Mouse (Mus musculus): Measurements from ENCODE around the gene Ano3.
"Not testable (repeated sequence)": the region's sequence is repeated elsewhere in the genome, so short reads cannot be mapped to it uniquely, and the experiment has no call there.

Ano3 gene

DNA sequence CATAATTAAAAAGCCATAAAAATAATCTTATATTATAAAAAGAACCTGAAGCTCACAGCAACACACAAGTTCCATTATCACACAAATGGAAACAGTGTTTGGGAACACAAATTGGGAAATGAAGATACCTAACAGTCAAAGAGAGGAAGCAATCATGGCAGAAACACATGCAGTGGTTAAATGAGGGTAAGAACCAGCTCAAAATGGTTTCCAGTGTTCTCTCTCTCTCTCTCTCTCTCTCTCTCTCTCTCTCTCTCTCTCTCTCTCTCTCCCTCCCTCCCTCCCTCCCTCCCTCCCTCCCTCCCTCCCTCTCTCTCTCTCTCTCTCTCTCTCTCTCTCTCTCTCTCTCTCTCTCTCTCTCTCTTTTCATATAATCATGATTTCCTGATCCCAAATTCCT, at the start of gene Ano3:
Gene Ano3, minus strand, starts transcription at position 101 of the 400 bp plus-strand sequence.
- not testable (repeated sequence) for DNase-seq (ENCODE audit: low read depth in 2 of 2, low spot score in 2 of 2)

DNA sequence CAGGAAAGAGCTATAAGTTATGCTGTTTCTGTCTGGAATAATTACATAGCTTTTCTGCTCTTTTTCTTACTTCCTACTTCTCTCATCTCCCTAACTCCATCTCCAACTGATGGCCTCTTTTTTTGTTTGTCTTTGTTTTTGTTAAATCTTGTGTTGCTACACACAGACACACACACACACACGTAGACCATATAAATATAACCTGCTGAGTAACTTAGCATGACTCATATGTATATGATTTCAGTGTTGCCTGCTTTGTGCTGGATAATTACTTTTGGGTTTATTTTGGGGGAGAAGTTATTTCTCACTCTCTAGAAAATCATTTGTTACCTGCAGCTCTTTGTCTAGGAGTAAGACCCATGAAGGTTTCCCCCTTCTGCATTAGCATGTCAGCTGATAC, 39.3 kb upstream of the Ano3 start:
- DNase-seq (ENCODE audit: low read depth in 2 of 2, low spot score in 2 of 2) = no peak

DNA sequence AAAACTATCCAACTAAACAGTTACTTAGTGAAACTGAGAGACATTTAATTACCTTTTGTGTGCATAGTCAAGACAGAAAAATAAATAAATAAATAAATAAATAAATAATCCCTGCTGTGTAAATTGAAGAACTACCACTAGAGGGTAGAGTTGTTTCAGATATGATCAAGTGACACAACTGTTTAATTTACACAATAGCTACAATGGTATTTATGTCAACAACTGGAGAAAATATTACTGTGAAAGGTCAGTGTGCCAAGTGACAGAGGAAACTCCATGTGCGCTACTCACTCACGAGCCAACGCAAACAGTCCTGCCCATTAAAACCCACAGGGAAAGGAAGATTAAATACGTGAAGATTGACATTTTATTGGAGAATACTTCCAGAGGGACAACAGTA, 38.8 kb upstream of the Ano3 start:
- no peak for DNase-seq (ENCODE audit: low read depth in 2 of 2, low spot score in 2 of 2)

DNA sequence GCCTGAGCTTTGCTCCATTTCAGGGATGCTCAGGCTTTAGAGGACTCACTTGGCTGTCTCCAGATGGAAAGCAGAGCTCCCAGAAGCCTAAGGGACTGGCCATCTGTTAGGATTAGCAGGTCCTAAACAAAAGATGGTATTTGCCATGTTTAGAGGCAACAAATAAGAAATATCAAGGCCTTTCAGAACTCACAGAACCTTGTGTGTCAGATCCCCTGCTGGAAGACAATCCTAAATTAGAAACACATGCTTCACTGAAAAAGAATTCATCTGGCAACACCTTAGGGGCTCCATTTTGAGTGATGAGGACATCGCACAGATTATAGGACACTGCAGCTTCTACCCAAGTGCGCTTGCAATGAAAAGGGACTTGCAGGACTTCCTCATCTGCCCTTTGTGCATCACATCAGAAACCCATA, 35.1 kb upstream of the Ano3 start:
- no peak for DNase-seq (ENCODE audit: low read depth in 2 of 2, low spot score in 2 of 2)

DNA sequence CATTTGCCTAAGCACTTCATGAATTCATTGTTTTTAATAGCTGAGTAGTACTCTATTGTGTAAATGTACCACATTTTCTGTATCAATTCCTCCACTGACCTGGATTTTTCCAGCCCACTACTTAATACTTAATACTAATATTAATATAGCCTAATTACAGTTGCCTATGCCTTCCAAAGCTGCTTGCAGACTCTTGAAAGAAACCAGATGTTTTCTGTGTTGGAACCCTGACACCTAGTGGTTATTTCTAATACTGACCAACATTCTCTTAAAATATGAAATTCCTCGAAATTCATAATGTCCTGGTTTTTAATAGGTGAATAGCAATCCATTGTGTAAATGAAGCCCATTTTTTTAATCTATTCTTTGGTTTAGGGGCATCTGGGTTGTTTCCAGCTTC, 31.0 kb upstream of the Ano3 start:
- DNase-seq (ENCODE audit: low read depth in 2 of 2, low spot score in 2 of 2) = no peak

DNA sequence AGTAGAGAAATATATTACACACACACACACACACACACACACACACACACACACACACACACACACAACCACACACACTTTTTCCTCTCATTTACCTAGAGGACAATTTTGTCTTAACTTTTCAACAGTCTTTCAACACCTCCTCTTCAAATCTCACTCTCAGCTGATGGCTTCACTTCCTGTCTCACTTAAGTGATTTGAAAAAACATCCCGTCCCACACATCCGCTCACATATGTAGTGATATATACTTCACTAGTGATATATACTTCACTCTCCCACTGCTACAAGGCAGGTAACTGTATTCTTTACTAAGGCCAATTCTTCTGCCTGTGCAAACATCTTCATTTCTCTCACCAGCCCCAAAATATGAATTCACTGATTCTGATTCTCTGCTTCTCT, 28.9 kb upstream of the Ano3 start:
- DNase-seq (ENCODE audit: low read depth in 2 of 2, low spot score in 2 of 2) = no peak

DNA sequence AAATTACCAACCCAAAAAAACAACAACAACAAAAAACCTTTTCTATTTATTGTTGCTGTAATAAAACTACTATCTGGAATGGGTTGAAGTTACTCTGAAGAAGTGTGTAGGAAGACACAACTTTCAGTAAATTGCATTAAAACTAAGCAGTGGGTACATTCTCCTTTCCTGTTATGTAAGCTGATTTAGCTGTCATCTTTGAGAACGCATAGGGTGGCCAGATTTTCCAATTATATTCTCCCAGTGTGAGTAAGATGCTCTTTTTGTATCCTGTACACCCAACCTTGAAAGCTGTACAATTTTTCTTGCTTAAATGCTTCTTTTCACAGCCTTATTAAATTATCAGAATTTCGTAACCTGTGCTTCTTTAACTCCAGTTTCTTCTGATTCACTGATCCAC, 26.1 kb upstream of the Ano3 start:
- DNase-seq (ENCODE audit: low read depth in 2 of 2, low spot score in 2 of 2) = no peak

DNA sequence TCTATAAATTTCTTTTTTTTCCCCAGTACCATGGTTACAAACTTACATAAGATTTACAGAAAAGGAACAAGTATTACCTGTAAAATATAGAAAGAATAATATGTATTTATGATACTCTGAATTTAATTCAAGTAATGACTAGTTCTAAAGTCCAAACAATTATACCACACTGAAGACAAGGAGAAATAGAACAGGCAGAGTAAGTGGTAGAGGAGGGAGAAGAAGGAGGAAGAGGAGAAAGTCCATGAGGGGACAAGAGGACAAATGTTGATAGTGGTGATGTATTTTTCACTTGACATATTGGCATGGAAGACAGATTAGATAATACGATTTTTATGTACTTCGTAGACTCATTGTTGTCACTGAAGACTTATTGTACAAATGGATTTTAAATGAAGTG, 19.4 kb upstream of the Ano3 start:
- DNase-seq (ENCODE audit: low read depth in 2 of 2, low spot score in 2 of 2) = no peak

DNA sequence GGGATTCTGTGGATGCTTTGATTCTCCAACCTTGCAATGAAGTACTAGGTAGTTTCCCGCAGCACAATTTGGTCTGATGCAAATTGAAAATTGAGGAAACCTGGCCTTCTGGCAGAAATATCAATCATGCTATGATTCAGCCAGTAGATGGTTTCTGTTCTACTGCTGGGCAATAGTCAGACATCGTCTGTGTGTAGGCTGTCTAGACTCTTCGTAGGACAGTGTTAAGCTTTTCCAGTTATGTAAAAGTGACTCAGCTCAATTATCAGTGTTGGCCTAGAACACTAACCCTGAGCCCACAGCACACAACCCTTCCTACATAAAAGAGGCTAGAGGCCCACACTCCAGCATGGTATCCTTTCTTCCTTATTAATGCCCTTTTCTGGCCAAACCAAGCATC, 14.7 kb upstream of the Ano3 start:
- DNase-seq (ENCODE audit: low read depth in 2 of 2, low spot score in 2 of 2) = no peak

DNA sequence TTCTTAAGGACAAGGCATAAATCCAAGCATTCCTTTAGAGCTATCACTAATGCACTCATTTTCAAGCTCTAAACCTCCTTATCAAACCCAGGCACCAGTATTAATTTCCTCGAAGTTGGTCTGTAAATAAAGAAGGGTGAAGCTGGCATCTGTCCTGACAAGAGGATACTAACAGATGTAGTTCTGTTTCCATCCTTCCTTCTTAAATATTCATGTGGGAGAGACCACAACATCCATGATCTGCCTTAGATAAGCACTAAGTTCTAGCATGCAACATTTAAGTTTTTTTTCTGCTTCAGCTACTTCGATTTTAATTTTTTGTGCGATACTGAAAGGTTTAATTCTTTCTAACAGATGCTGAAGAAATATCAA, 305 bp downstream of the Ano3 start:
- DNase-seq (ENCODE audit: low read depth in 2 of 2, low spot score in 2 of 2) = no peak

DNA sequence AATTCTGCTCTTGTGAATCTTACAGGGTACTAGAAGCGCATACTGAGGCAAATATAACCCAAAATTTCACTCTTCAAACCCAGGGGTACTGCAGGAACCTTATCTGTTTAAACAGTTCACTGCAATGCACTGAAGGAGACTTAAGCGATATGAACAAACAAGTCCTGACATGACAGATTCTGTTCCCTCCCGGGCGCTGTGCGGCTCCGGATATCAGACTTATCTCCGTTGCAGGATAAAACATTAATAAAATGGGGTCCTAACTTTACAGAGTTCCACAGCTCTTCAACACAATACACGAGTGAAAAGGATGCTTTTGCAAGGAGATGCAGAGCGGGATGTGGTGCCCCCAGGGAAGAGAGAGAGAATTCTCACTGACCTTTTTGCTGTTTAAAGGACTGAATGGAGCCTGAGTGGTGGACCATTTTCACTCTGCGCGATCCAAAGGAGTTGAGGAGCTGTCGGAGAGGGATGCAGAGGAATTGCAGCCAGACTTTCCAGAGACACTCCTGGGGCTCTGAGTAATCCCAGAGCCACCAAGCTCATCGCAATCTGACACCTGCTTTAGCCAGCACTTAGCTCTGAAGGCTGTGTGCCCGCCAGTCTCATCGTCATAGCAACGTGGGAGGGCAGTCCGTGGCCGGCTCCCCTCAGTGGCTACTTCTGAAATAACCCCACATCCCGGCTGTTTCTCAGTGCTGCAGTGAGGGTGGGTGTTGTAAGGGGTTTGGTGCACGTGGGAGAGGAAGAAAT, 868 bp downstream of the Ano3 start:
- DNase-seq (ENCODE audit: low read depth in 2 of 2, low spot score in 2 of 2) = no peak

DNA sequence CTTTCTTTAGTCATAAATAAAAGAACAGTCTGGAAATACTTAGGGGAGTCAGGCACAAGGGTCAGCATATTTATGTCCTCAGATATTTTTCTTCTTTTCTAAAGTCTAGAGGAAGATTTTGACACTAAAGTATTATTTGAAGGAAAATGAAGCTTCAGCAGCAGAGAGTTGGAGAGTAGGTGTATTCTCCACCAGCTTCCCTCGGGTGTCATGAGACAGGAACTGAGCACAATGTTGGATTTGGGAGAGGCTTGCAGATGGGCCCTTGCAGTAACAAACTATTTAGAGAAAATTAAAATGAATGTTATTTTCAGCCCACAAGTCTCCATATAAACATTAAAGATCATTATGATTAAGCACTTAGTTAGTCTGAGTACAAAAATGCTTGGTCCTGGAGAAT, 5.6 kb downstream of the Ano3 start:
- no peak for DNase-seq (ENCODE audit: low read depth in 2 of 2, low spot score in 2 of 2)

DNA sequence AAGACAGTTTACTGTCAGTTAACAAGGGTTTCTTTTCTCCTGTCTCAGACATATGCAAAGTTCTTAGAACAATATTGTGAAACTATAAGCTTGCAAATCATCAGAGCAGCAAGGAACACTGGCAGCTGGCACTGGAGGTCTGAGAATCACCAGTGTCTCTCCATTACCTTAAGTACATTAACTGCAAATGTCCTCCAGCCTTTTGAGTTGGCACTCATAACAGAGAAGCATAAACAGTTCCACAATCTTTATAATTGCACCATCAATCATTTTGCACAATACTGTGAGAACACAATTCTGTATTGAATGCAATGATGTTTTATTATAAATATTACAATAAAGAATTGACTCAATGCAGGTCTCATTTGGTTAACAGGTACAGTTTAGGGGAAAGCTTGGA, 15.0 kb downstream of the Ano3 start:
- no peak for DNase-seq (ENCODE audit: low read depth in 2 of 2, low spot score in 2 of 2)

DNA sequence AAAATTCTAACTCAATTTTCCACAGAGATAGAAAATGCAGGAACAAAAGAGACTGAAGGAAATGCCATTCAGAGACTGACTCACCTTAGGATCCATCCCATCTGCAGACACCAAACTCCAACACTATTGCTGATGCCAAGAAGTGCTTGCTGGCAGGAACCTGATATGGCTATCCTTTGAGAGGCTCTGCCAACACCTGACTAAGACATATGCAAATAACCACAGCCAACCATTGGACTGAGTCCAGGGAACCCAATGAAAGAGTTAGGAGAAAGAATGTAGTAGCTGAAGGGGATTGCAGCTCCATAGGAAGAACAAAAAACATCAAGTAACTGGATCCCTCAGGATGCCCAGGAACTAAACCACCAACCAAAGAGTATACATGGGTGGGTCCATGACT, 21.6 kb downstream of the Ano3 start:
- no peak for DNase-seq (ENCODE audit: low read depth in 2 of 2, low spot score in 2 of 2)

DNA sequence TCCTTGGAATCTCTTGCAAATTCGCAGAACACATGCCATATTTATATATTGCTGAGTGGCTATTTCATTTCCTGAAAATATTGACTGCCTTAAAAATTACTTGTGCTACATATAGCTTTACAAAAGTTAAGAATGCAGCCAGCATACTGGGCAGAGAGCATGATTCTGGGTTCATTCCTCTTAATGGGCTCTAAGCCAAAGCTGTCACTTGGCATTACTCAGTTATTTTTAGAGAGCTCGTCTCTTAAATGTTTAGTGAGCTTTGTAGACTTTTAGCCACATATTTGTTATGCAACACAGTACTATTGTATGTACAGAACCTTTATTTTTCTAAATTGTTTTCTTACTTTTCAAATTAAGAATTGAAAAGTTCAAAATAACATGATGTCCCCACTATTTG, 41.2 kb downstream of the Ano3 start:
- DNase-seq (ENCODE audit: low read depth in 2 of 2, low spot score in 2 of 2) = no peak

DNA sequence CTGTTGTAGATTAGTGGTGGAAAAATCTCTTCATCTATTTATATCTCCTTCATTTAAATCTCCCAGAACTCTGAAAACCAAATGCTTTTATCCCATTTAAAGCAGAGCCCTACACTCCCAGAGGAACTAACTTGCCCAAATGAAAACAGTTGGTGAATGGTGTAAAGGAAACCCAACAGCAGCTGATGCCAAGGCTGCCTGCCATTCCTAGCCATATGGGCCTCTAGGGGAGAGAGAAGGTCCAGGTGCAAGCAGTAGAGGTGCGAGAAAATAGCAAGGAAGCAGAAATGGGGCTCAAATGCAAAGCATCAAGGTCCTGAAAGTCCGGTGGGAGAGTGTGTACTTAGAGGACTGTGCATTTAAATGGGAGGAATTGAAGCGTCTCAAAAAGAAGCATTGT, 44.2 kb downstream of the Ano3 start:
- DNase-seq (ENCODE audit: low read depth in 2 of 2, low spot score in 2 of 2) = no peak

DNA sequence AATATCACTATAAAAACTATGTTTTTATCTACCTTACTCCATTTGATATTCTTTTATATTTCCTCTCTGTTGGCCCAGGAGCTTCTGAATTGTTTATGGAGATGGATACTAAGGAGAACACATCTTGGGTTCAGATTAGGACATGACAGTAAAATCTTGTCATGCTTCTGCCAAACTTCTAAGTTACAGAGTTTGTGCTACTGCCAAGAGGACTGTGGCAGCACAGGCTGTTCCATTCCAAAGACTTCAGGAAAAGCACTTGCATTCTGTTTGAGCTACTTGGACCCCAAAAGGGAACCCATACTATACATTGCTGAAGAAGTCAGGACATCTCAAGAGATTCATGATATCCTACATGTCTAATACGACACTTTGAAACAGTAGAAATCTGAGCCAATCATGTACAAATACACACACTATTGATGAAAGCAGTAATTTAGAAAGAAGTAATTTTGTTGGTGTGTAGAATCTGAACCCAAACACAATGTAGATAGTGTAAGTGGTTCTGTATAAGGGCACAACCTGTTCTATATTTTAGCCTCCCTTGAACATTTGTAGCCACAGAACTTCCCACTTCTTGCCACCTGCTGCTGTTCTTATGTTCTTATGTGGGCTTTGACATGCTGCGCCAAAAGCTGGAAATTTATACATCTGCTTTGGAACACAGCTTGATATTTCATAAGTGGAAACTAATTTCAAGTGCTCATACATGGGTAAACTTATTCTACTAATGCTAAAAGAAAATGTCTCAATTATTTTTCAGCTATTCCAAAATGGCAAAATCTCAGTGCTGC, 54.0 kb downstream of the Ano3 start:
- no peak for DNase-seq (ENCODE audit: low read depth in 2 of 2, low spot score in 2 of 2)

DNA sequence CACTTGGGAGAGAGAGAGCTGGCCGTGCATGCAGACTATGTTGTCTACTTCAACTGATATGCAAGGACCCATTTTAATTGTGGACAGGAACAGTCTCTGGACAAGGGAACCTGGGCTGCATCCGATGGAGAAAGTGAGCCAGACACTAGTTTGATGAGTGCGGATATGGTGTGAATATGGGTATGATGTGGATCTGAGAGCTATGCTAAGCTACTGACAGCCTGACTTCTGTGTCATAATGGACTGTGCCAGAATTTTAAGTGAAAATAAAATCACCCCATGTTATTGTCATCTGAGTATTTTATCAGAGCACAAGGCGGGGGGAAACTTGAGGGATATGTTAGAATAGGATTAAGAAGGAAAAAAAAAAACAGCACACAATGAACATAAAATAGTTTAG, 79.1 kb downstream of the Ano3 start:
- DNase-seq (ENCODE audit: low read depth in 2 of 2, low spot score in 2 of 2) = no peak

DNA sequence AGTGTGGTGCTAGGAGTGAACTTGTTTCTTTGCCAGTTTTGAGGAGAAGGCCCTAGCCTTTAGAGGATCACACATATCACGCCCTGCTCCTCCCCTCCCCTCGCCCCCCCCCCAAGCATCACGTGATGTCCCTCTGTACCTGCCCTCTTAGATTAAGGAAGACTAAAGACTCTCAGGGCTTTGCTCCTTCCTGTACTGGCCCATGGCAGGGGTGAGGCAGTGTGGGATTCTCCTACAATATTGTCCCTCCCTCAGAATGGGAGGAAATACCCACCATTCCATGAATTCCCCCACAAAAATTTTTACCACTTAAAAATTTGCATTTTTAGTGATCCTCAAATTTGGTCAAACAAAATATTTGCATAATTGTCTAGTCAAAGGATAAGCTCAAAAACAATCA, 85.1 kb downstream of the Ano3 start:
- no peak for DNase-seq (ENCODE audit: low read depth in 2 of 2, low spot score in 2 of 2)

DNA sequence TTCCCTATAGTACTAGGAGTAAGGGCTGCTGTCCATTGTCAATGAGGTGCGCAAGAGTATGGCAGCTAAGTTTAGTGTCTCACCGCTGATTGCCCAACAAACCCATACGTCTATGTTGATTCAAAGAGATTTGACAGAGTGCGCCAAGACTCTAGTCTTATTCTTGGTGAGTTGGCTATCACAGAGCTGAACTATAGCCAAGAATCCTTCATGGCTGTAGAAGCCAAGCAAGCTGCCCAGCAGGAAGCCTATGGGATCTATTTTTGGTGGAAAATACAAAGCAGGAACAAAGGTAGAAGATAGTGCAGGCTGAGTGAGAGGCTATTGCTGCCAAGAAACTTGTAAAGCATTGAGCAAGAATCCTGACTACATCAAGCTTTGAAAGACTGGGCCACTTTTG, 87.3 kb downstream of the Ano3 start:
- DNase-seq (ENCODE audit: low read depth in 2 of 2, low spot score in 2 of 2) = no peak

DNA sequence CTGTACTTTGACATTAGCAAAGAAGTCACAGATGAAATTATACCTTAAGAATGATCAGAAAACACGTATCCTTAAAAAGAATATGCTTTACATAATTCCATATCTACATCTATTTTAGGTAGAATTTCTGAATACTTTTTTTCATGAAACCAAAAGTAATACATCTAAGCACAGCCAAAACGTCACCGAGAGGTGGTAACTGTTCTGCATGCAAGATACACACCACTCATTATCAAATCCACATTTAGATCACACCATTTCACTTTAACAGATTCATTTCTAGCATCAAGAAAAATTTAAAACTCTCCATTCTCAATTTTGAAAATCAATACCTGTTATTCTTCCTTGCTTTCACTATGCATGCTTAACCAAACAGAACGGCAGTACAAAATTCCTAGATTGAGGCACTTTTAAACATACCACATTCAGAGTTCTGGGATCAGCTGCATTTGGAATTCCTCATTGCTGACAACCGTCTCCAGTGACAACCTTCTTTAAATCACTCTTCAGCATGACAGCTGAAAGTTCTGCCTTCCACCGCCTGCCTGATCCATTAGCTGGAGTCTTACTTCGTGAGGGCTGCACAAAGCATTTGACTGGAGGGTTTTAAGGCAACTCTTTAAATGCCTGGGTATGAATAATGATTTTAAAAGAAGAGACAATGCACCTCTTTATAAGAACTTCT, 111.0 kb downstream of the Ano3 start:
- no peak for DNase-seq (ENCODE audit: low read depth in 2 of 2, low spot score in 2 of 2)

DNA sequence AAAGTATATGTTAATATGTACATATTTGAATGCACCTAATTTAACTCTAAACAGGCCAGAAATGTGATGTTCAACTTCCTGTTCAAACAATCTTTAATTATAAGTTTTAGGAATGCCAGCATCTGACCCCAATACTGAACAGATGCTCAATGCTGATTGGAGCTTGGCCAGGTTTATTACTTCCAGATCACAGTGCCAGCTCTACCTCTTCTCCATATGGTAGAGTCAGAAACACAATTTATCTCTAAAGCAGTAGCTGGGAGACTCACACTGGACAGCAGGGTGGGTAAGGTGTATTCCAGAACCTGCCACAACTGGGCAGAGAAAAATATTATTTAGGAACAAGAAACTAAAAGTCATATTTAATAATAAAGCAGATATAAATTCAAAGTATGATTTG, 134.5 kb downstream of the Ano3 start:
- DNase-seq (ENCODE audit: low read depth in 2 of 2, low spot score in 2 of 2) = no peak
